ENCODE assay signal across 8 mouse cellular contexts in the genomic region with DNA sequence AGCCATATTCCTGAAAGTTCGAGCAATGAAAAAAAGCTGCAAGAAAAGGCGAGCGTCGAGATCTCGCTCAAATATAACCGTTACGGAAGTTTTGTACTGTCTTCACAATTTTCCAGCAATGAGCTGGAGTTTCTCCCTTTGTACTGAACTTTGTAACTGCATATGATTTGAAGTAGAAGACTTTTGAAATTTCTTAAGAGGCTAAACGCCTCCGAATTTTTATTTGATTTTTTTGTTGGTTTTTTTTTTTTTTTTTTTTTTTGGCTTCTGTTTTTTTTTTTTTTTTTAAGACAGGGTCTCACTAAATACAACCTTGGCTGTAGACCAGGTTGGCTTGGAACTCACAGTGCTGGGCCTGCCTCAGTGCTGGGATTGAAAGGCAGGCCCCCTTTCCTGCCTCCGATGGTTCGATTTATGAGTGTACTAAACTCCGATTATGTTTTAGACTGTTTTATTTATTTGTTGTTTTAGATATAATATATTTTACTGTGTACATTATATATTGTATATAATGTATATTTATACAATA. TPM values are rescaled to one million over a fixed set of nuclear protein-coding genes. Genes with fewer than 3 reads are reported as not detected.
DNase-seq lines count a peak whose midpoint lies in the region; ATAC-seq and TF ChIP-seq lines count a peak whose summit lies in the region.

No protein-coding gene starts in this region.

- no peak; the same call in 1 of the 2 replicates for TF ChIP-seq POLR2A in CH12.LX (IDR thresholded peaks at IDR 0.05; ENCODE audit: low read depth, low read length)

- peaks cover 36% of the 10 kb centered on the region for H3K79me2 ChIP-seq in CH12.LX (replicated peaks; ENCODE audit: control insufficient read depth, extremely low read depth, insufficient read depth, poor library complexity, severe bottlenecking)

- intact Hi-C loops in gastrocnemius, postnatal 36 days (cut with DNase I), result no loop called here
- intact Hi-C loops in left cerebral cortex, postnatal 36 days (cut with DNase I), result no loop called here

- TF ChIP-seq EP300 in CH12.LX (IDR thresholded peaks at IDR 0.05; ENCODE audit: low read length), result no peak

- H3K36me3 ChIP-seq in heart, embryonic 12.5 days, result peaks cover 25% of the 10 kb centered on the region
- H3K36me3 ChIP-seq in CH12.LX (replicated peaks in 1 of 2; ENCODE audit: control insufficient read depth in 1 of 2, insufficient read depth in 1 of 2, low read length in 1 of 2), result peaks cover 20 to 27% of the 10 kb centered on the region in 2 experiments
- peaks cover 20% of the 10 kb centered on the region for H3K36me3 ChIP-seq in forebrain, embryonic 14.5 days (ENCODE audit: control insufficient read depth, insufficient read depth, low read length)
- H3K36me3 ChIP-seq in liver, embryonic 15.5 days (replicated peaks), result peaks cover 28% of the 10 kb centered on the region

- WGBS in heart, embryonic 12.5 days, result 27% methylated on average over 12 of the region's 12 CpGs
- WGBS in forebrain, embryonic 14.5 days, result 28% methylated on average over 12 of the region's 12 CpGs
- 27% methylated on average over 12 of the region's 12 CpGs for WGBS in liver, embryonic 15.5 days (ENCODE audit: insufficient replicate concordance)

- peak overlapping the region; percentile 89 for H3K4me2 ChIP-seq in heart, embryonic 12.5 days
- no peak overlapping the region for H3K4me2 ChIP-seq in CH12.LX (ENCODE audit: insufficient read depth, low read depth, poor library complexity, severe bottlenecking)
- H3K4me2 ChIP-seq in forebrain, embryonic 14.5 days (ENCODE audit: low read length), result peak overlapping the region; percentile 87
- H3K4me2 ChIP-seq in liver, embryonic 15.5 days, result peak overlapping the region; percentile 76

- dilution Hi-C loops in CH12.LX (cut with MboI; ENCODE audit: extremely low pct_ligation_motif_present, extremely low pct_unique_long_range_greater_than_20kb, low sequenced_read_pairs), result no loop called here

- no peaks in the 10 kb centered on the region for H3K27me3 ChIP-seq in heart, embryonic 12.5 days (replicated peaks)
- no peaks in the 10 kb centered on the region for H3K27me3 ChIP-seq in CH12.LX (replicated peaks)
- no peaks in the 10 kb centered on the region for H3K27me3 ChIP-seq in forebrain, embryonic 14.5 days (replicated peaks; ENCODE audit: control insufficient read depth, insufficient read depth, low read length)
- H3K27me3 ChIP-seq in liver, embryonic 15.5 days, result no peaks in the 10 kb centered on the region

- peak overlapping the region; percentile 96 for H3K9ac ChIP-seq in heart, embryonic 12.5 days
- H3K9ac ChIP-seq in CH12.LX (ENCODE audit: insufficient read depth, low read depth), result peak overlapping the region; percentile 79
- peak overlapping the region; percentile 97; the same call in 1 of the 2 replicates for H3K9ac ChIP-seq in forebrain, embryonic 14.5 days (ENCODE audit: low read length)
- peak overlapping the region; percentile 95 for H3K9ac ChIP-seq in liver, embryonic 15.5 days

- peaks cover 12% of the 10 kb centered on the region for H3K4me1 ChIP-seq in heart, embryonic 12.5 days (replicated peaks)
- peaks cover 3 to 17% of the 10 kb centered on the region in 2 experiments; a peak in 3 of 4 replicates for H3K4me1 ChIP-seq in CH12.LX (ENCODE audit: control insufficient read depth in 1 of 2, insufficient read depth in 2 of 2)
- peaks cover 11% of the 10 kb centered on the region for H3K4me1 ChIP-seq in forebrain, embryonic 14.5 days (ENCODE audit: control insufficient read depth, insufficient read depth, low read length)
- H3K4me1 ChIP-seq in liver, embryonic 15.5 days (replicated peaks), result peaks cover 15% of the 10 kb centered on the region

- ATAC-seq in heart, embryonic 12.5 days (ENCODE audit: insufficient number of reproducible peaks, low FRiP score), result no peak
- no peak for ATAC-seq in forebrain, embryonic 14.5 days
- ATAC-seq in liver, embryonic 15.5 days (ENCODE audit: insufficient read depth), result no peak

- H3K27ac ChIP-seq in heart, embryonic 12.5 days (ENCODE audit: poor library complexity, severe bottlenecking), result no peak overlapping the region
- no peak overlapping the region for H3K27ac ChIP-seq in CH12.LX (ENCODE audit: insufficient read depth, low read depth)
- 0 out of 2 replicates have a peak overlapping the region, but pooled peaks have one; percentile 58 for H3K27ac ChIP-seq in forebrain, embryonic 14.5 days (ENCODE audit: low read depth, low read length)
- H3K27ac ChIP-seq in liver, embryonic 15.5 days (replicated peaks), result peak overlapping the region; percentile 95

- H3K9me3 ChIP-seq in heart, embryonic 12.5 days (replicated peaks), result no peaks in the 10 kb centered on the region
- no peaks in the 10 kb centered on the region for H3K9me3 ChIP-seq in CH12.LX (replicated peaks; ENCODE audit: low read length)
- H3K9me3 ChIP-seq in forebrain, embryonic 14.5 days (replicated peaks; ENCODE audit: control insufficient read depth, low read length), result no peaks in the 10 kb centered on the region
- H3K9me3 ChIP-seq in liver, embryonic 15.5 days (replicated peaks), result no peaks in the 10 kb centered on the region

- in situ Hi-C loops in CH12.LX (cut with MboI; ENCODE audit: low pct_ligation_motif_present, low pct_unique_long_range_greater_than_20kb, low sequenced_read_pairs), result loop anchor here (5.0 kb wide), 1 partner anchor 34 kb away; no protein-coding TSS in a partner anchor

- DNase-seq in heart, adult 8-10 months (ENCODE audit: low spot score), result no peak
- DNase-seq in CH12.LX (ENCODE audit: extremely low read depth) (no peak), MN1 (ENCODE audit: low spot score) (no peak)
- peak; percentile 23 for DNase-seq in forebrain, embryonic 14.5 days (ENCODE audit: low spot score)
- no peak for DNase-seq in gastrocnemius, postnatal 36 days
- DNase-seq in left cerebral cortex, postnatal 36 days (ENCODE audit: low spot score in 2 of 2), result no peak

- TF ChIP-seq CTCF in CH12.LX (conservative IDR thresholded peaks at IDR 0.05 in 1 of 2, IDR thresholded peaks at IDR 0.05 in 1 of 2; ENCODE audit: low read depth in 2 of 2, low read length in 2 of 2), result no peak

- H3K4me3 ChIP-seq in heart, embryonic 12.5 days, result peak overlapping the region; percentile 95
- peak overlapping the region; percentile 43 to 86 (median 50) for H3K4me3 ChIP-seq in CH12.LX (replicated peaks in 1 of 3; ENCODE audit: low read depth in 2 of 3, low read length in 2 of 3, poor library complexity in 1 of 3)
- H3K4me3 ChIP-seq in forebrain, embryonic 14.5 days (ENCODE audit: low read depth, low read length), result peak overlapping the region; percentile 90
- peak overlapping the region; percentile 81 for H3K4me3 ChIP-seq in liver, embryonic 15.5 days (replicated peaks)

- TF ChIP-seq RAD21 in CH12.LX (IDR thresholded peaks at IDR 0.05; ENCODE audit: low read depth, low read length), result no peak

RNA-seq across cellular contexts. Expression of gene Nploc4, which starts 0.4 kb away (rescaled TPM):
- 43.2 and 45.2 TPM in 2 replicates for polyA plus RNA-seq in heart, embryonic 12.5 days (2016; fragmentation: Nextera tagmentation; extraction: Ambion mirVana)
- total RNA-seq in heart, adult 8-10 months (2022), result 10 to 100 TPM; 64.3 to 69.6 (median 65.8) TPM
- total RNA-seq in CH12.LX (2012; rRNA removed) (50.4 and 67.4 TPM in 2 replicates), CH12.LX (2014; rRNA removed) (38.3 and 40.6 TPM in 2 replicates)
- 97.8 and 115 TPM in 2 replicates for polyA plus RNA-seq in CH12.LX (2012; ENCODE audit: insufficient read length, low read depth)
- polyA plus RNA-seq in forebrain, embryonic 14.5 days (2014; fragmentation: Nextera tagmentation; extraction: Ambion mirVana), result 29.9 and 30.8 TPM in 2 replicates
- 20.6 and 24.3 TPM in 2 replicates for polyA plus RNA-seq in liver, embryonic 15.5 days (2015; fragmentation: Nextera tagmentation; extraction: Ambion mirVana)
- 10 to 100 TPM; 67.6 to 71.0 TPM for total RNA-seq in gastrocnemius, postnatal 36 days (2021)
- total RNA-seq in left cerebral cortex, postnatal 36 days (2021), result 10 to 100 TPM; 65.3 to 77.0 TPM

RNA-seq across cellular contexts. Expression of gene Tspan10, which starts 4.5 kb away (rescaled TPM):
- polyA plus RNA-seq in heart, embryonic 12.5 days (2016; fragmentation: Nextera tagmentation; extraction: Ambion mirVana), result not detected in 2 replicates
- 1 to 10 TPM in 3 of 4 experiments, under 1 TPM in 1; 0.52 to 2.4 (median 1.4) TPM for total RNA-seq in heart, adult 8-10 months (2022)
- total RNA-seq in CH12.LX (2012; rRNA removed) (0.08 TPM in 1 of 2 replicates, not detected in the other), CH12.LX (2014; rRNA removed) (0.30 TPM in 1 of 2 replicates, not detected in the other)
- 0.25 and 0.31 TPM in 2 replicates for polyA plus RNA-seq in CH12.LX (2012; ENCODE audit: insufficient read length, low read depth)
- polyA plus RNA-seq in forebrain, embryonic 14.5 days (2014; fragmentation: Nextera tagmentation; extraction: Ambion mirVana), result not detected in 2 replicates
- not detected in 2 replicates for polyA plus RNA-seq in liver, embryonic 15.5 days (2015; fragmentation: Nextera tagmentation; extraction: Ambion mirVana)
- under 1 TPM in 1 of 2 experiments, not detected in 1; 0.69 TPM for total RNA-seq in gastrocnemius, postnatal 36 days (2021)
- total RNA-seq in left cerebral cortex, postnatal 36 days (2021), result 1 to 10 TPM in 1 of 2 experiments, not detected in 1; 1.8 TPM

RNA-seq across cellular contexts. Expression of gene Pde6g, which starts 15.4 kb away (rescaled TPM):
- polyA plus RNA-seq in heart, embryonic 12.5 days (2016; fragmentation: Nextera tagmentation; extraction: Ambion mirVana), result 0.10 and 0.13 TPM in 2 replicates
- total RNA-seq in heart, adult 8-10 months (2022), result under 1 TPM; 0.34 to 0.89 (median 0.66) TPM
- 0.34 TPM in 2 replicates for total RNA-seq in CH12.LX (2012; rRNA removed)
- total RNA-seq in CH12.LX (2014; rRNA removed), result 0.41 TPM in 1 of 2 replicates, not detected in the other
- polyA plus RNA-seq in CH12.LX (2012; ENCODE audit: insufficient read length, low read depth), result 0.31 and 0.34 TPM in 2 replicates
- polyA plus RNA-seq in forebrain, embryonic 14.5 days (2014; fragmentation: Nextera tagmentation; extraction: Ambion mirVana), result not detected in 2 replicates
- polyA plus RNA-seq in liver, embryonic 15.5 days (2015; fragmentation: Nextera tagmentation; extraction: Ambion mirVana), result 0.17 TPM in 1 of 2 replicates, not detected in the other
- total RNA-seq in gastrocnemius, postnatal 36 days (2021), result under 1 TPM in 1 of 2 experiments, not detected in 1; 0.89 TPM
- under 1 TPM; 0.37 to 0.66 TPM for total RNA-seq in left cerebral cortex, postnatal 36 days (2021)

RNA-seq across cellular contexts. Expression of gene Oxld1, which starts 19.9 kb away (rescaled TPM):
- 14.9 and 15.2 TPM in 2 replicates for polyA plus RNA-seq in heart, embryonic 12.5 days (2016; fragmentation: Nextera tagmentation; extraction: Ambion mirVana)
- total RNA-seq in heart, adult 8-10 months (2022), result 10 to 100 TPM; 64.4 to 76.6 (median 70.0) TPM
- total RNA-seq in CH12.LX (2012; rRNA removed) (18.7 and 31.4 TPM in 2 replicates), CH12.LX (2014; rRNA removed) (17.6 and 20.3 TPM in 2 replicates)
- 10.4 and 12.2 TPM in 2 replicates for polyA plus RNA-seq in CH12.LX (2012; ENCODE audit: insufficient read length, low read depth)
- 11.6 and 15.3 TPM in 2 replicates for polyA plus RNA-seq in forebrain, embryonic 14.5 days (2014; fragmentation: Nextera tagmentation; extraction: Ambion mirVana)
- polyA plus RNA-seq in liver, embryonic 15.5 days (2015; fragmentation: Nextera tagmentation; extraction: Ambion mirVana), result 6.8 and 7.1 TPM in 2 replicates
- total RNA-seq in gastrocnemius, postnatal 36 days (2021), result 10 to 100 TPM; 21.4 to 25.6 TPM
- 10 to 100 TPM; 14.3 to 20.6 TPM for total RNA-seq in left cerebral cortex, postnatal 36 days (2021)

RNA-seq across cellular contexts. Expression of gene Ccdc137, which starts 20.0 kb away (rescaled TPM):
- 24.1 and 24.7 TPM in 2 replicates for polyA plus RNA-seq in heart, embryonic 12.5 days (2016; fragmentation: Nextera tagmentation; extraction: Ambion mirVana)
- 1 to 10 TPM; 5.7 to 8.0 (median 7.1) TPM for total RNA-seq in heart, adult 8-10 months (2022)
- total RNA-seq in CH12.LX (2012; rRNA removed), result 30.1 and 43.9 TPM in 2 replicates
- 54.6 and 61.1 TPM in 2 replicates for total RNA-seq in CH12.LX (2014; rRNA removed)
- polyA plus RNA-seq in CH12.LX (2012; ENCODE audit: insufficient read length, low read depth), result 70.4 and 104 TPM in 2 replicates
- 18.6 and 18.8 TPM in 2 replicates for polyA plus RNA-seq in forebrain, embryonic 14.5 days (2014; fragmentation: Nextera tagmentation; extraction: Ambion mirVana)
- polyA plus RNA-seq in liver, embryonic 15.5 days (2015; fragmentation: Nextera tagmentation; extraction: Ambion mirVana), result 13.0 and 14.2 TPM in 2 replicates
- total RNA-seq in gastrocnemius, postnatal 36 days (2021), result 1 to 10 TPM; 4.1 to 6.2 TPM
- 10 to 100 TPM; 19.9 to 29.4 TPM for total RNA-seq in left cerebral cortex, postnatal 36 days (2021)

Comparison
In these comparisons a context has a peak if more than half of its experiments do, and no peak if none do; other contexts are left out.
1. H3K27ac ChIP-seq: peak in forebrain, embryonic 14.5 days (single experiment) and liver, embryonic 15.5 days (single experiment); none in heart, embryonic 12.5 days (single experiment) and CH12.LX (single experiment).
2. Peak in every context shown above with its lines, with median percentiles within 50 percentile points of each other: H3K4me3 ChIP-seq and H3K9ac ChIP-seq.